Mouse (Mus musculus) testis, adult 2 months (tissue): ENCODE results near the gene Otulin.

Experiments
- CTCF ChIP-seq: fragments of 200-500 bp; IDR thresholded peaks from 2 replicates; pipeline ENCODE4 v1.5.1; 2012; ENCODE audit warnings: low read depth, mild to moderate bottlenecking, inconsistent platforms, low read length, moderate library complexity; ENCODE audit not compliant: control insufficient read depth, insufficient read depth, insufficient replicate concordance
- POLR2A ChIP-seq: fragments of 200-500 bp; IDR thresholded peaks from 2 replicates; pipeline ENCODE4 v1.6.1; 2012; ENCODE audit warnings: low read depth, mild to moderate bottlenecking, inconsistent platforms, low read length, moderate library complexity; ENCODE audit not compliant: control insufficient read depth

DNA sequence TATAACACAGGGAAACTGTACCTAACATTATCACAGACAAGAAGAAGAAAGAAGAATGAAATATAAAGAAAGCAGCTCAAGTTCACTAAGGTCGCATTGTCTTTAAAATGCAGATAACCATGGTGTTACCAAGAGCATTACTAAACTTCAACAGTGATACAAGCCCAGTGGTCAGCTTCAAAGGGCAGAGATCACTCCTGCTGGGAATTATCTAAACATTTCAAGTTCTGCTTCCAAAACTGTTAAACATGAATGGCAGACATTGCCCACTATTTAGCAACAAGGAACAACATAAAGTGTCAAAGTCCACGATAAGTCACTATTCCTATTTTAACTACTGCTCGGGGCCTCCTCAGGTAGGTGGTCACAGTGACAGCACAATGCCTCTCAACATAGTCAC, 25.9 kb downstream of the Otulin start:
- TF ChIP-seq CTCF (no peak), POLR2A (no peak)
